Mouse (Mus musculus): ENCODE data around the gene Gm29427. TPM values are rescaled to one million over a fixed set of nuclear protein-coding genes. Genes with fewer than 3 reads are reported as not detected.

Gene Gm29427
- polyA plus RNA-seq, 1 experiment from 2014 or later: 0.27 TPM

- peak within 1 kb of the TSS; percentile 99 for H3K4me3 ChIP-seq (replicated peaks; ENCODE audit: low read length)
- H3K36me3 ChIP-seq (ENCODE audit: control insufficient read depth, insufficient read depth): no peaks in the 10 kb centered on the region
- H3K4me1 ChIP-seq (replicated peaks; ENCODE audit: control insufficient read depth, insufficient read depth, low read length): peaks cover 23% of the 10 kb centered on the region
- peak within 1 kb of the TSS; percentile 98 for H3K4me2 ChIP-seq (ENCODE audit: low read length)
- peak; percentile 67 for ATAC-seq
- WGBS: under 1% methylated on average over 54 of the region's 54 CpGs
- peak within 1 kb of the TSS; percentile 89 for H3K27ac ChIP-seq (ENCODE audit: low read length)
- peak within 1 kb of the TSS; percentile 99 for H3K9ac ChIP-seq (replicated peaks; ENCODE audit: low read depth, low read length)
- H3K27me3 ChIP-seq (replicated peaks; ENCODE audit: control insufficient read depth, insufficient read depth, low read length): no peaks in the 10 kb centered on the region
- H3K9me3 ChIP-seq (ENCODE audit: control insufficient read depth, low read length): no peaks in the 10 kb centered on the region
Measured at GRCm38 (mm10) chr1:130717291-130717871, 1.8 kb upstream of the Gm29427 start, which contains the start of gene Yod1. Gene Yod1 (plus strand): TSS chr1:130717327.

- Histone ChIP-seq H3K9ac (replicated peaks; ENCODE audit: low read depth, low read length) (peak overlapping the region; percentile 99), H3K27ac (ENCODE audit: low read length) (peak overlapping the region; percentile 89), H3K4me1 (replicated peaks; ENCODE audit: control insufficient read depth, insufficient read depth, low read length) (peaks cover 23% of the 10 kb centered on the region), H3K9me3 (ENCODE audit: control insufficient read depth, low read length) (no peaks in the 10 kb centered on the region), H3K27me3 (replicated peaks; ENCODE audit: control insufficient read depth, insufficient read depth, low read length) (no peaks in the 10 kb centered on the region), H3K36me3 (ENCODE audit: control insufficient read depth, insufficient read depth) (no peaks in the 10 kb centered on the region), H3K4me2 (ENCODE audit: low read length) (peak overlapping the region; percentile 98), H3K4me3 (replicated peaks; ENCODE audit: low read length) (peak overlapping the region; percentile 99)
- WGBS: under 1% methylated on average over 42 of the region's 42 CpGs
- 0 out of 2 replicates have a peak, but pooled peaks have one; percentile 0 for ATAC-seq
Measured at GRCm38 (mm10) chr1:130716513-130717290, 1.1 kb upstream of the Gm29427 start.

- H3K4me1 ChIP-seq (replicated peaks; ENCODE audit: control insufficient read depth, insufficient read depth, low read length): peaks cover 23% of the 10 kb centered on the region
- peak overlapping the region; percentile 98 for H3K4me2 ChIP-seq (ENCODE audit: low read length)
- peak; percentile 3 for ATAC-seq
- H3K9ac ChIP-seq (replicated peaks; ENCODE audit: low read depth, low read length): peak overlapping the region; percentile 99
- no peaks in the 10 kb centered on the region for H3K9me3 ChIP-seq (ENCODE audit: control insufficient read depth, low read length)
- peak overlapping the region; percentile 89 for H3K27ac ChIP-seq (ENCODE audit: low read length)
- H3K4me3 ChIP-seq (replicated peaks; ENCODE audit: low read length): peak overlapping the region; percentile 99
- 0% methylated on average over 3 of the region's 3 CpGs for WGBS
- H3K36me3 ChIP-seq (ENCODE audit: control insufficient read depth, insufficient read depth): peaks cover 2% of the 10 kb centered on the region; the same call in 1 of the 2 replicates
- no peaks in the 10 kb centered on the region for H3K27me3 ChIP-seq (replicated peaks; ENCODE audit: control insufficient read depth, insufficient read depth, low read length)
Measured at GRCm38 (mm10) chr1:130716218-130716512, 566 bp upstream of the Gm29427 start.

- Histone ChIP-seq H3K9me3 (ENCODE audit: control insufficient read depth, low read length) (no peaks in the 10 kb centered on the region), H3K36me3 (ENCODE audit: control insufficient read depth, insufficient read depth) (peaks cover 3% of the 10 kb centered on the region; the same call in 1 of the 2 replicates), H3K4me3 (replicated peaks; ENCODE audit: low read length) (no peak overlapping the region), H3K4me1 (replicated peaks; ENCODE audit: control insufficient read depth, insufficient read depth, low read length) (peaks cover 18% of the 10 kb centered on the region), H3K27me3 (replicated peaks; ENCODE audit: control insufficient read depth, insufficient read depth, low read length) (no peaks in the 10 kb centered on the region), H3K9ac (replicated peaks; ENCODE audit: low read depth, low read length) (no peak overlapping the region), H3K27ac (ENCODE audit: low read length) (no peak overlapping the region), H3K4me2 (ENCODE audit: low read length) (no peak overlapping the region)
- 79% methylated on average over 4 of the region's 4 CpGs for WGBS
- no peak for ATAC-seq
Measured at GRCm38 (mm10) chr1:130714046-130714445, 1.6 kb downstream of the Gm29427 start.

- WGBS: 89% methylated on average over 22 of the region's 22 CpGs
- peaks cover 9% of the 10 kb centered on the region; the same call in 1 of the 2 replicates for H3K4me1 ChIP-seq (replicated peaks; ENCODE audit: control insufficient read depth, insufficient read depth, low read length)
- no peak for ATAC-seq
- no peak overlapping the region for H3K4me3 ChIP-seq (replicated peaks; ENCODE audit: low read length)
- no peaks in the 10 kb centered on the region for H3K27me3 ChIP-seq (replicated peaks; ENCODE audit: control insufficient read depth, insufficient read depth, low read length)
- no peak overlapping the region for H3K4me2 ChIP-seq (ENCODE audit: low read length)
- no peak overlapping the region for H3K27ac ChIP-seq (ENCODE audit: low read length)
- peaks cover 9% of the 10 kb centered on the region for H3K36me3 ChIP-seq (ENCODE audit: control insufficient read depth, insufficient read depth)
- no peaks in the 10 kb centered on the region for H3K9me3 ChIP-seq (ENCODE audit: control insufficient read depth, low read length)
- no peak overlapping the region for H3K9ac ChIP-seq (replicated peaks; ENCODE audit: low read depth, low read length)
Measured at GRCm38 (mm10) chr1:130710283-130711080, 5.1 kb downstream of the Gm29427 start.

GRCm38 (mm10) chr1:130703613-130704012 is 12.0 kb downstream of the Gm29427 start:
- H3K27me3 ChIP-seq (replicated peaks; ENCODE audit: control insufficient read depth, insufficient read depth, low read length): no peaks in the 10 kb centered on the region
- H3K36me3 ChIP-seq (ENCODE audit: control insufficient read depth, insufficient read depth): peaks cover 46% of the 10 kb centered on the region
- no peak overlapping the region for H3K9ac ChIP-seq (replicated peaks; ENCODE audit: low read depth, low read length)
- H3K4me1 ChIP-seq (replicated peaks; ENCODE audit: control insufficient read depth, insufficient read depth, low read length): no peaks in the 10 kb centered on the region
- no peak overlapping the region for H3K27ac ChIP-seq (ENCODE audit: low read length)
- H3K4me2 ChIP-seq (ENCODE audit: low read length): no peak overlapping the region
- 75% methylated on average over 2 of the region's 2 CpGs for WGBS
- H3K9me3 ChIP-seq (ENCODE audit: control insufficient read depth, low read length): no peaks in the 10 kb centered on the region
- H3K4me3 ChIP-seq (replicated peaks; ENCODE audit: low read length): no peak overlapping the region
- no peak for ATAC-seq

- peaks cover 49% of the 10 kb centered on the region for H3K36me3 ChIP-seq (ENCODE audit: control insufficient read depth, insufficient read depth)
- ATAC-seq: no peak
Measured at GRCm38 (mm10) chr1:130701976-130702375, 13.6 kb downstream of the Gm29427 start.

GRCm38 (mm10) chr1:130699937-130700633 is 15.5 kb downstream of the Gm29427 start:
- no peak overlapping the region for H3K4me2 ChIP-seq (ENCODE audit: low read length)
- no peak overlapping the region for H3K27ac ChIP-seq (ENCODE audit: low read length)
- H3K9me3 ChIP-seq (ENCODE audit: control insufficient read depth, low read length): no peaks in the 10 kb centered on the region
- no peak overlapping the region for H3K9ac ChIP-seq (replicated peaks; ENCODE audit: low read depth, low read length)
- no peaks in the 10 kb centered on the region for H3K27me3 ChIP-seq (replicated peaks; ENCODE audit: control insufficient read depth, insufficient read depth, low read length)
- no peak for ATAC-seq
- WGBS: 89% methylated on average over 10 of the region's 10 CpGs
- no peaks in the 10 kb centered on the region for H3K4me1 ChIP-seq (replicated peaks; ENCODE audit: control insufficient read depth, insufficient read depth, low read length)
- peaks cover 48% of the 10 kb centered on the region for H3K36me3 ChIP-seq (ENCODE audit: control insufficient read depth, insufficient read depth)
- no peak overlapping the region for H3K4me3 ChIP-seq (replicated peaks; ENCODE audit: low read length)

More at GRCm38 (mm10) chr1:130701976-130702375, 13.6 kb downstream of the Gm29427 start:
- no peaks in the 10 kb centered on the region for H3K27me3 ChIP-seq (replicated peaks; ENCODE audit: control insufficient read depth, insufficient read depth, low read length)
- no peaks in the 10 kb centered on the region for H3K9me3 ChIP-seq (ENCODE audit: control insufficient read depth, low read length)
- H3K4me2 ChIP-seq (ENCODE audit: low read length): no peak overlapping the region
- no peak overlapping the region for H3K4me3 ChIP-seq (replicated peaks; ENCODE audit: low read length)
- H3K27ac ChIP-seq (ENCODE audit: low read length): no peak overlapping the region
- H3K4me1 ChIP-seq (replicated peaks; ENCODE audit: control insufficient read depth, insufficient read depth, low read length): no peaks in the 10 kb centered on the region
- no peak overlapping the region for H3K9ac ChIP-seq (replicated peaks; ENCODE audit: low read depth, low read length)
- 96% methylated on average over 11 of the region's 11 CpGs for WGBS
